Mouse (Mus musculus) heart, adult 2 months (tissue): ENCODE results near the gene Skor1.

Source experiments
- CTCF ChIP-seq: fragments of 200-600 bp; IDR thresholded peaks from 2 replicates; pipeline ENCODE4 v1.8.1; 2022; ENCODE audit warnings: antibody characterized with exemption, mild to moderate bottlenecking, moderate library complexity
- POLR2A ChIP-seq: fragments of 200-500 bp; IDR thresholded peaks from 2 replicates; pipeline ENCODE4 v1.6.1; 2011; ENCODE audit warnings: mild to moderate bottlenecking, low read depth, low read length, control low read depth; ENCODE audit not compliant: insufficient read depth

GRCm38 (mm10) chr9:63183864-63184263, 35.1 kb upstream of the Skor1 start:
- TF ChIP-seq CTCF = no peak
- TF ChIP-seq POLR2A = no peak
